Mouse (Mus musculus): ENCODE measurements around the gene Lonrf2. TPM values are rescaled to one million over a fixed set of nuclear protein-coding genes. Genes with fewer than 3 reads are reported as not detected.

Lonrf2 gene
- polyA plus RNA-seq (2015; fragmentation: Nextera tagmentation; extraction: Ambion mirVana) = 1.4 and 1.6 TPM in 2 replicates

DNA sequence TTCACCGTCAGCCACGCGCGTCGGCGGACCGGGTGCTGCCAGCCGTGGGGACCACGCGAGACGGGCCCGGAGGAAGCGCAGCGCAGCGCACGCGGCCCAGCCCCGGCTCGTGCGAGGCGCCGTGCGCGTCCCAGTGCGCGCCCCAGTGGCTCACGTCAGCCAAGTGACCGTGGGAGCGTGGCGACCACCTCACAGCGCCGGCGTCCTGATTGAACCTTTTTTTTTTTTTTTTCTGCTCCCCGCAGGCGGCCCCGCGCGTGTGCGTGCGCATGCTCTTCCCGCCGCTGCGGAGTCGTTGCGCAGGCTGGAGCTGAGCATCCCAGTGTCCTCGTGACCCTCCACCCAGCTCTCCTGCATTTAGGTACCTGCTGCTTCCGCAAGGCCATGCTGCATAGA lies at the start of gene Lonrf2:
Gene Lonrf2 (minus strand): TSS at position 235 of the 396 bp plus-strand sequence.
- Histone ChIP-seq H3K9ac (peak within 1 kb of the TSS; percentile 82), H3K9me3 (no peaks in the 10 kb centered on the region), H3K27me3 (peaks cover 55% of the 10 kb centered on the region), H3K36me3 (no peaks in the 10 kb centered on the region), H3K4me3 (peak within 1 kb of the TSS; percentile 77), H3K4me1 (peaks cover 13% of the 10 kb centered on the region), H3K4me2 (replicated peaks) (peak within 1 kb of the TSS; percentile 99), H3K27ac (no peak within 1 kb of the TSS)
- under 1% methylated on average over 40 of the region's 47 CpGs for WGBS
- peak; percentile 89 for ATAC-seq (ENCODE audit: low FRiP score, low read depth)

DNA sequence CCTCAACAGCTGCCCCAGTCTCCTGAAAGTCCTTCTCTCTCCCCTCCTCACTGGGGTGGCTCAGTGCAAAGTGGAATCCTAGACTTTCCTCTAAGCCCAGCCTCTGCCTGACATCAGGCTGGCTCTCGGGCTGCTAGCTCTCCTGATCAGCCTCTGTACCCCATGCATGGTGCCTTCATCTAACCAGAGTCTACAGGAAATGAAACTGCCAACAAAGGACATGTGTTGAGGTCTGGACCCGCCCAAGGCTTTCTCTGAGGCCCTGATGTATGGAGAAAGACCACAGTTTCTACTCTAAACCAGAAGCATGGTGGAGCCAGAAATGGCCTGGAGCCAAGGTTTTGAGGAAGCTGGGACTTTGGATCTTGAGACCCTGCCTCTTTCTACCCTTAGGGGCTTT lies 49.4 kb upstream of the Lonrf2 start:
- no peak overlapping the region for H3K27ac ChIP-seq
- H3K4me1 ChIP-seq = 0 out of 2 replicates have a peak, but pooled peaks cover 8% of the 10 kb centered on the region
- H3K9ac ChIP-seq = no peak overlapping the region
- H3K36me3 ChIP-seq = 0 out of 2 replicates have a peak, but pooled peaks cover 4% of the 10 kb centered on the region
- 63% methylated on average over 2 of the region's 2 CpGs for WGBS
- no peak for ATAC-seq (ENCODE audit: low FRiP score, low read depth)
- H3K4me3 ChIP-seq = no peak overlapping the region
- no peak overlapping the region for H3K4me2 ChIP-seq (replicated peaks)
- H3K27me3 ChIP-seq = no peaks in the 10 kb centered on the region
- H3K9me3 ChIP-seq = no peaks in the 10 kb centered on the region

- 83% methylated on average over 9 of the region's 9 CpGs for WGBS
- no peak for ATAC-seq (ENCODE audit: low FRiP score, low read depth)
These were observed 47.3 kb upstream of the Lonrf2 start for GRCm38 (mm10) chr1:38883766-38884165.

DNA sequence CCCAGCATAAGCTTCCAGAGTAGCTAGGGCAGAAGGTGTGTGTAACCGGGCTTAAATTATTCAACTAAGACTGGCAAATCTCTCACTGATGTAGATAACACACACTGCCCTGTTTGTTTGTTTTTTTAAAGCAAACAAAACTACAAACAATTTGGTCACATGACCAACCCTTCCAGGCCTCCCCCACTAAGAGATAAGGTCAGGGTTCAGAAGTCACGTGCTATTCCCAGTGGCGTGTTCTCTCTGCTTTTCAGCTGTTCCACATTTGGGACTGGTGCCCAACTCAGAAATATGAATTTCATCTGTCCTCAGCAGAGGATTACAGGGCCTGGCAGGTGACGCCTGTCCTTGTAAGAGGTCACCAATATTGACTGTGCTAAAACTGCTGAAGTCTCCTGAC lies 46.2 kb upstream of the Lonrf2 start:
- ATAC-seq (ENCODE audit: low FRiP score, low read depth) = no peak
- WGBS = 89% methylated on average over 4 of the region's 4 CpGs
- Histone ChIP-seq H3K9ac (no peak overlapping the region), H3K36me3 (0 out of 2 replicates have a peak, but pooled peaks cover 4% of the 10 kb centered on the region), H3K27me3 (no peaks in the 10 kb centered on the region), H3K27ac (no peak overlapping the region), H3K4me3 (no peak overlapping the region), H3K9me3 (no peaks in the 10 kb centered on the region), H3K4me1 (0 out of 2 replicates have a peak, but pooled peaks cover 2% of the 10 kb centered on the region), H3K4me2 (replicated peaks) (no peak overlapping the region)

More at GRCm38 (mm10) chr1:38883766-38884165, 47.3 kb upstream of the Lonrf2 start:
- Histone ChIP-seq H3K4me1 (0 out of 2 replicates have a peak, but pooled peaks cover 3% of the 10 kb centered on the region), H3K36me3 (0 out of 2 replicates have a peak, but pooled peaks cover 4% of the 10 kb centered on the region), H3K9ac (no peak overlapping the region), H3K27me3 (no peaks in the 10 kb centered on the region), H3K4me3 (no peak overlapping the region), H3K9me3 (no peaks in the 10 kb centered on the region), H3K4me2 (replicated peaks) (no peak overlapping the region), H3K27ac (no peak overlapping the region)

DNA sequence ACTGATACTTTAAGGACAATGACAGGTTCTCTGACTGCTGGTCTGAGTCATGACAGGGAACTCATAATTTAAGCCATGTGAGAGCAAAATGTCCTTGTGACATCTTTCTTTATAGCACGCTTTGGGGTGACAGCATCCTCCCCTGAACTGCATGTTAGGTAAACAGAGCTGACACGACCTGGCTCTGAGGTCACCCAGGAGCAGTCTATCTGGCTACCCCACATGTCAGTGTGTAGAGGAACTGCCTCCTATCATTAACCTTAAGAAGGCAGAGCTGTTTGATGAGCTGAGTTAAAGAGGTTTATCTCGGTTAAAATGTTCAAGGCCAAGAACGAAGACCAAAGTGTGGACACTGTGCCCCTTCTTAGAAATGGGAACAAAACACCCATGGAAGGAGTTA lies 44.9 kb upstream of the Lonrf2 start:
- Histone ChIP-seq H3K9me3 (no peaks in the 10 kb centered on the region), H3K27ac (no peak overlapping the region), H3K27me3 (no peaks in the 10 kb centered on the region), H3K36me3 (0 out of 2 replicates have a peak, but pooled peaks cover 4% of the 10 kb centered on the region), H3K9ac (no peak overlapping the region), H3K4me2 (replicated peaks) (no peak overlapping the region), H3K4me1 (no peaks in the 10 kb centered on the region), H3K4me3 (no peak overlapping the region)
- ATAC-seq (ENCODE audit: low FRiP score, low read depth) = no peak
- WGBS = 75% methylated on average over 4 of the region's 4 CpGs

DNA sequence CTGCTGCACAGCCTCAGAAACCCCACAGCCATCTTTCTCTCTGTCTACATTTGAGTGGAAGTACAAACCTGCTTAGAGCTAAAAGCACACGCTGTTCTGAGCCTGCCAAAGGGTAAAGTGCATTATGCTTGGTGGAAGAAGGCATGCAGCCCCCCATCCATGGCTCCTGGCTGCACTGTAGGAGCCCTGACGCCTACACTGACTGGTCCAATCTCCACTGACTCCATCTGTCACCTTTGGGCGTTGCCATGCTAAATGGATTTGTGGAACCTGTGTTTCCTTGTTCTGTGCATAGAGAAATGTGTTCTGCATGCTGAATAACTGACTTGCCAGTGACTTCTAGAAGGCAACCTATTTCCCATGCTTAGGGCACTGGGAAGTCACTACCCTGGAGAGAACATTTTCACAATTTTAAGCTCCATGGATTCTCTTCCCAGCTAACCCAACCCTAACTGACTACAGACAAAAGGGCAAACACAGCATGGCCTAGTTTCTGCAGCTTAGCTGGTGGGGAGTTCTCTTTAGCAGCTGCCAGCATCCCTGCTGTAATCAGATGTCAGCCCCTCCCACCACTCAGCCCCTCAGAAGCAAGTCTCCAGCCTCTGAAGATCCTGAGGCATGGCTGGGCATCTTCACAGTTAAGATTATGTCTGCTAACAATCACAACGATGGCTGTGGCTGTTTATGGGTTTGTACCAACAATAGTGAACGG lies 40.3 kb upstream of the Lonrf2 start:
- Histone ChIP-seq H3K9ac (no peak overlapping the region), H3K4me2 (replicated peaks) (no peak overlapping the region), H3K27me3 (no peaks in the 10 kb centered on the region), H3K4me1 (no peaks in the 10 kb centered on the region), H3K4me3 (no peak overlapping the region), H3K36me3 (peaks cover 10% of the 10 kb centered on the region; the same call in 1 of the 2 replicates), H3K9me3 (no peaks in the 10 kb centered on the region), H3K27ac (no peak overlapping the region)
- no peak for ATAC-seq (ENCODE audit: low FRiP score, low read depth)
- WGBS = 59% methylated on average over 5 of the region's 5 CpGs

GRCm38 (mm10) chr1:38873911-38874310 lies 37.4 kb upstream of the Lonrf2 start:
- H3K4me2 ChIP-seq (replicated peaks) = no peak overlapping the region
- H3K4me3 ChIP-seq = no peak overlapping the region
- WGBS = 84% methylated on average over 5 of the region's 5 CpGs
- no peaks in the 10 kb centered on the region for H3K27me3 ChIP-seq
- no peak for ATAC-seq (ENCODE audit: low FRiP score, low read depth)
- H3K9me3 ChIP-seq = no peaks in the 10 kb centered on the region
- peaks cover 16% of the 10 kb centered on the region; the same call in 1 of the 2 replicates for H3K36me3 ChIP-seq
- H3K4me1 ChIP-seq = no peaks in the 10 kb centered on the region
- H3K27ac ChIP-seq = no peak overlapping the region
- H3K9ac ChIP-seq = no peak overlapping the region

DNA sequence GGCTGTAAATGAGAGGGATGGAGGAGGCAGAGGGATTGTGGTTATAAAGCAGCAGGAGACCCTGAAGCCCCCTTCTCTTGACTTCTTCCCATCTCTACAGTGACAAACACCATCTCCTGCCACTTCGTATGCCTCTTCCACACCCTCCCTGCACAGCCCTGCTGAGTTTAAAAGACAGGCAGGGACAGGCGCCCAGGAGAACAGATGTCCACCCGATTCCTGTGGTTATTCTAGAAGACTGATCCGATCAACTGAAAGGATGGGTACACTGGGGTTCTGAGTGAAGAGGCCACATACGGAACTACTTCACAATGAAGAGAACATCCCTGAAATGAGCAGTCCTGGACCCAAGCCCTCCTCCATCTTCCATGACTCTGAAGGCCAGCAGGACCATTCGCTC lies 35.3 kb upstream of the Lonrf2 start:
- Histone ChIP-seq H3K9me3 (no peaks in the 10 kb centered on the region), H3K4me1 (0 out of 2 replicates have a peak, but pooled peaks cover 5% of the 10 kb centered on the region), H3K9ac (no peak overlapping the region), H3K4me2 (replicated peaks) (no peak overlapping the region), H3K36me3 (peaks cover 25% of the 10 kb centered on the region; the same call in 1 of the 2 replicates), H3K27ac (no peak overlapping the region), H3K27me3 (0 out of 2 replicates have a peak, but pooled peaks cover 2% of the 10 kb centered on the region), H3K4me3 (no peak overlapping the region)
- WGBS = 84% methylated on average over 6 of the region's 6 CpGs
- no peak for ATAC-seq (ENCODE audit: low FRiP score, low read depth)

GRCm38 (mm10) chr1:38869398-38870195 lies 33.1 kb upstream of the Lonrf2 start:
- Histone ChIP-seq H3K27me3 (0 out of 2 replicates have a peak, but pooled peaks cover 2% of the 10 kb centered on the region), H3K4me2 (replicated peaks) (no peak overlapping the region), H3K9me3 (no peaks in the 10 kb centered on the region), H3K4me1 (peaks cover 18% of the 10 kb centered on the region), H3K9ac (no peak overlapping the region), H3K36me3 (peaks cover 34% of the 10 kb centered on the region), H3K4me3 (no peak overlapping the region), H3K27ac (no peak overlapping the region)
- WGBS = 53% methylated on average over 13 of the region's 13 CpGs
- no peak for ATAC-seq (ENCODE audit: low FRiP score, low read depth)

DNA sequence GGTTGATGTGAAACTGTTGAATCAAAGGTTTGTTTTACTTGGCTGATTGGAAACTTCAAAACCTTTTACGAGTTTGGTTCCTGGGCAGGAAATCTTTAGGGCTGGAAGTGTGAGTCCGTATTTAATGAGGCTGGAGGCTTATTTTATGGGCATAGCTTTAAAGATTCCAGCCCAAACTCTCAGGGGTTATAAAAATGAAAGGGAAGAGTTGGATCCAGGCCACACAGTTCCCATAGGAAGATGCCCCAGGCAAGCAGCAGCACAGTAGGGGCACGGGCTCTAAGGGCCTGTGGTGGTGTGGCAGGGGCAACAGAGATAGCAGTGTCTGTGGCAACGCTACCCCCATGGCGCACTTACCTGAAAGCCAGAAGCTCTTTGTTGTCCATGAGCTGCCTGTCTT lies 29.7 kb upstream of the Lonrf2 start:
- H3K9me3 ChIP-seq = no peaks in the 10 kb centered on the region
- H3K36me3 ChIP-seq = peaks cover 25% of the 10 kb centered on the region
- peak overlapping the region; percentile 15; the same call in 1 of the 2 replicates for H3K27ac ChIP-seq
- no peak overlapping the region for H3K4me2 ChIP-seq (replicated peaks)
- 28% methylated on average over 5 of the region's 5 CpGs for WGBS
- H3K27me3 ChIP-seq = 0 out of 2 replicates have a peak, but pooled peaks cover 2% of the 10 kb centered on the region
- ATAC-seq (ENCODE audit: low FRiP score, low read depth) = peak; percentile 64; the same call in 1 of the 2 replicates
- no peak overlapping the region for H3K9ac ChIP-seq
- peaks cover 18% of the 10 kb centered on the region for H3K4me1 ChIP-seq
- no peak overlapping the region for H3K4me3 ChIP-seq

DNA sequence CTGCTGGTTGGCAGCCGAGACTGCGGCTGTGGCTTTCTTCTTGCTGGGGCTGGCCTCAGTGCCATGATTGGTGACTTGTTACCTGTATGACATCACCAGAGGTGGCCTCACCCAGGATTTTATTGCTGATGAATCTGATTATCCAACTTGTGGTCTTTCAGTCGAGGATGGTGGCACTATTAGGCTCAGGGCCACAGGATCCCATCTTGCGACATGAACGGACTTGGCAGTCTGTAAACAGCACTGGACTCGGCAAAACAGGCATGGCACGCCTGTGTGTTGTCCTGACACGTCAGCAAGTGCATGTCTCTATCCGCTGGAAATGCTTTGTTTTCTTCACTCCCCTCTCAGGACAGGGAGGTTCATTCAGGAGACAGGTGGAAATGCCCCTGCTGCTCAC lies 27.8 kb upstream of the Lonrf2 start:
- no peak overlapping the region for H3K4me3 ChIP-seq
- H3K4me1 ChIP-seq = peaks cover 18% of the 10 kb centered on the region
- no peak overlapping the region for H3K27ac ChIP-seq
- 0 out of 2 replicates have a peak, but pooled peaks cover 2% of the 10 kb centered on the region for H3K27me3 ChIP-seq
- no peaks in the 10 kb centered on the region for H3K9me3 ChIP-seq
- H3K4me2 ChIP-seq (replicated peaks) = no peak overlapping the region
- WGBS = 72% methylated on average over 9 of the region's 9 CpGs
- no peak overlapping the region for H3K9ac ChIP-seq
- no peak for ATAC-seq (ENCODE audit: low FRiP score, low read depth)
- peaks cover 24% of the 10 kb centered on the region for H3K36me3 ChIP-seq

DNA sequence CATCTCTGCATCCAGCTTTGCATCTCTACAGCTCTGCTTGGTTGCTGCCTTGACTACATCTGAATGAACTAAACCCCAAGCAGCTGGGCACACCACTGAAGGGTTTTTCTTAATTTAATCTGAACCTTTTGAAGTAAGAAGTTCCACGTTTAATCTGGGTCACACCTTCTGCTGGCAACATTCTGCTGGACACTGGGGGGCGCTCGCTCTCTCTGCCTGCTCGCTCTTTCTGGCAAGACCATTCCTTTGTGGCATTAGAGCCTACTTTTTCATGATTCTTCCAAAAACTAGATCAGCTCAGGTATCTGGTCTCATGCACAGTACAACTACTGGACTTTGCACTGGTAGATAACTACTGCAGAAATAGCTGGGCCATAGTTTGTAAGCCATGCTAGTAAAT lies 25.7 kb upstream of the Lonrf2 start:
- Histone ChIP-seq H3K36me3 (peaks cover 17% of the 10 kb centered on the region), H3K9ac (no peak overlapping the region), H3K27me3 (0 out of 2 replicates have a peak, but pooled peaks cover 2% of the 10 kb centered on the region), H3K4me2 (replicated peaks) (no peak overlapping the region), H3K4me3 (no peak overlapping the region), H3K4me1 (peaks cover 13% of the 10 kb centered on the region), H3K9me3 (no peaks in the 10 kb centered on the region), H3K27ac (no peak overlapping the region)
- no peak for ATAC-seq (ENCODE audit: low FRiP score, low read depth)
- WGBS = 16% methylated on average over 4 of the region's 4 CpGs

All from limb, embryonic 13.5 days (tissue).